Mouse (Mus musculus) heart, postnatal 10 days (tissue): ENCODE measurements around the gene 1110059G10Rik. TPM values are rescaled to one million over a fixed set of nuclear protein-coding genes. Genes with fewer than 3 reads are reported as not detected.

Source experiments
- DNase-seq, 2 experiments: peaks; one replicate each; pipeline ENCODE4 v3.0.0; 2021
- intact Hi-C: fragments of 180-260 bp; cut with DNase I; formaldehyde crosslinking; loops from one replicate; pipeline ENCODE4 v1.15.1; 2025
- total RNA-seq, 2 experiments: library from RNA; stranded (reverse); gene quantifications; 2 replicates each; pipeline ENCODE4 v1.2.3; 2021

1110059G10Rik gene
- 10 to 100 TPM; 19.8 to 20.3 TPM for total RNA-seq

- DNase-seq = peak; percentile 93 to 97
- intact Hi-C loops = loop anchor here (2.0 kb wide), 2 partner anchors 28 to 146 kb away; partner anchors contain the start of genes Tcaim and Zfp105
Measured at GRCm38 (mm10) chr9:122950643-122951475, at the start of gene 1110059G10Rik, which contains the start of gene Kif15. Gene 1110059G10Rik, minus strand, starts transcription at chr9:122951000. Gene Kif15, plus strand, starts transcription at chr9:122951046.

DNA sequence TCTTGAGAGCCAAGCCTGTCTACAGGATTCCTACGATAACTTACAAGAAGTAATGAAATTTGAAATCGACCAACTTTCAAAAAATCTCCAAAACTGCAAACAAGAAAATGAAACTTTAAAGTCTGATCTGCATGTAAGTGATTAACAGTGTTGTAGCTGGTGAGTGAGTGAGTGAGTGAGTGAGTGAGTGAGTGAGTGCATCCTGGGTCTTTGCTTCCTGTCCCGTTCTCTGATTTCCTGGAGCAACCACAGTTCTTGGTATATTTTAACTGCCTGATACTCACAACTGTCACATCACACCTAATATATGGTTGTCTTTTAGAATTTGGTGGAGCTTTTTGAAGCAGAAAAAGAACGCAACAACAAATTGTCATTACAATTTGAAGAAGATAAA lies 48.4 kb upstream of the 1110059G10Rik start:
- DNase-seq = no peak
- intact Hi-C loops = no loop called here

- intact Hi-C loops = no loop called here
- DNase-seq = no peak
Measured at GRCm38 (mm10) chr9:122998406-122999192, 47.8 kb upstream of the 1110059G10Rik start.

GRCm38 (mm10) chr9:122928915-122929314 lies 21.9 kb downstream of the 1110059G10Rik start:
- DNase-seq = no peak
- intact Hi-C loops = no loop called here

GRCm38 (mm10) chr9:122922936-122923381 lies 27.8 kb downstream of the 1110059G10Rik start, which contains the start of gene Zfp105:
Gene Zfp105, plus strand, starts transcription at chr9:122923072.
- DNase-seq = peak; percentile 75 to 79
- intact Hi-C loops = loop anchor here (2.0 to 5.0 kb wide), 2 partner anchors 28 to 56 kb away; partner anchors contain the start of genes 1110059G10Rik, Kif15 and Zfp445

DNA sequence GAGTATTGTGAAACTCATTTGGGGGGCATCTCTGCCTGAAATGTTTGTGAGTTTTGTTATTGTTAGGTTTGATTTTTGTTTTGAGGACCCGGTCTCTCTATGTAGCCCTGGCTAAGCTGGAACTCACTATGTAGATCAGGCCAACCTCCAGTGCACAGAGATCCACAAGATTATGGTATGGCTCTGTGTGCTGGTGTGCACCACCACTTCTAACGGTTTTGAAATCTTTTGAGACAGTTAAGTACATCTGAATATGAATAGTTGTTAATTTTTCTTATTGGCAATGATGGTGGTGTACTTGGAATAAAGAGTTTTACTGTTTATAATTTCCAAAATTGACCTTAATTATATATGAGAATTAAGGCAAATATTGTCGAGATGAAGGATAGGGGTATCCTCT lies 28.4 kb downstream of the 1110059G10Rik start:
- no peak for DNase-seq
- intact Hi-C loops = loop anchor here (2.0 to 5.0 kb wide), 2 partner anchors 28 to 55 kb away; partner anchors contain the start of genes 1110059G10Rik, Kif15 and Zfp445

DNA sequence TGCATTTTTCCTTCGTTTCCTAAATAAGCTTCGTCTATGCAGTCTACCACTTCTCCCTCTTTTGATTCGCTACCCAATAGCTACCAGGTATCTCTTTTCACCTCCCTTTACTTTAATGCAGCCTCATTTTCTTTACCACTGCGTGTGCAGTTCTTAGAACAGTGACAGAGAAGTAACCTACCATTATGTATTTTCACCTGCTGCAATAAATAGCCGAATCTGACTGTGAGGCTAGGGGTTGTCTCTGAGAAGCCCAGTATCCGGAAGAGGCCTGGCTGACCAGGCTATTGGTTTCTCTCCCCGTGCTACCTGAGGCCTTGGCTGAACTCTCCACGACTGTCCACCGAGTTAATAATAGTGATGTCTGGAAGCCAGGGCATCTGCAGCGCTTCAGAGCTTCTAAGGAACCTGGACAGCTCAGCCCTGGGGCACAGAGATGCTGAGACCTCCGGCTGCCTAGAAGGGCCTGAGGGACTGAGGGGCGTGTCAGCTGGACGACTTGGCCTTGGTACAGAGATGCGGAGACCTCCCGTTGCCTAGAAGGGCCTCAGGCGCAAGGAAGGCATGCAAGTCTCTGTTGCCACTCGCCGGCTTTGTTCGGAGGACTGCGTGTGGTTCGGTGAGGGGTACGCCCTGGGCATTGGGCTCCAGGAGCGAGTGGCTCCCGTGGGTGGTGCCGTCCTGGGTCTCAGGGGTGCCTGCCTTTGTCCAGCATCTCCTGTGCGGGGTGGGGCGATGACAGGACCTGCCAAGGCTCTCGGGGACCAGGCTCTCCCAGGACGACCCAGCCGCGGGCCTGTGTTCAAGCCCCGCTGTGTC lies 47.9 kb downstream of the 1110059G10Rik start:
- intact Hi-C loops = no loop called here
- peak; percentile 65 to 76 for DNase-seq

GRCm38 (mm10) chr9:122901047-122901446 lies 49.8 kb downstream of the 1110059G10Rik start:
- intact Hi-C loops = no loop called here
- DNase-seq = no peak

Other genes starting within 250 kb of the 1110059G10Rik start
- gene Topaz1, start 203.7 kb downstream of the 1110059G10Rik start, total RNA-seq = not detected
- 10 to 100 TPM; 20.1 to 22.0 TPM for gene Tcaim, start 145.5 kb downstream of the 1110059G10Rik start, total RNA-seq
- gene Gm35549, start 107.0 kb downstream of the 1110059G10Rik start, total RNA-seq = not detected
- 100 to 1,000 TPM in 1 of 2 experiments, 10 to 100 TPM in 1; 94.5 to 117 TPM for gene Zfp445, start 85.0 kb downstream of the 1110059G10Rik start, total RNA-seq
- 1 to 10 TPM; 4.6 to 6.4 TPM for gene Zkscan7, start 65.3 kb downstream of the 1110059G10Rik start, total RNA-seq
- gene Zfp105, start 27.9 kb downstream of the 1110059G10Rik start, total RNA-seq = 1 to 10 TPM; 5.6 to 6.9 TPM
- gene Kif15, start within 50 bp of the 1110059G10Rik start, total RNA-seq = 10 to 100 TPM in 1 of 2 experiments, 1 to 10 TPM in 1; 7.0 to 11.2 TPM
- gene Tmem42, start 70.3 kb upstream of the 1110059G10Rik start, total RNA-seq = 10 to 100 TPM; 12.3 to 12.4 TPM
- gene Tgm4, start 83.7 kb upstream of the 1110059G10Rik start, total RNA-seq = not detected
- 10 to 100 TPM; 50.7 to 53.5 TPM for gene Zdhhc3, start 162.2 kb upstream of the 1110059G10Rik start, total RNA-seq
- 10 to 100 TPM; 23.0 to 29.2 TPM for gene Exosc7, start 162.2 kb upstream of the 1110059G10Rik start, total RNA-seq
- gene Clec3b, start 199.9 kb upstream of the 1110059G10Rik start, total RNA-seq = 10 to 100 TPM; 69.1 to 72.0 TPM